Mouse (Mus musculus): ENCODE measurements around the gene Wipi1.

GRCm38 (mm10) chr11:109546305-109547001 lies 65.3 kb downstream of the Wipi1 start:
- no peak for TF ChIP-seq CTCF (IDR thresholded peaks at IDR 0.05; ENCODE audit: borderline replicate concordance, insufficient read depth, low read depth, low read length)
- no peak for TF ChIP-seq POLR2A (IDR thresholded peaks at IDR 0.05; ENCODE audit: borderline replicate concordance, insufficient read depth, low read length)
